Mouse (Mus musculus) retina, postnatal 1 day (tissue): ENCODE measurements around the gene Exoc4.

ENCODE experiments used
- DNase-seq: peaks from one replicate; pipeline ENCODE4 v3.0.0-alpha.2; 2012

Exoc4 gene

GRCm38 (mm10) chr6:33322849-33323248 lies 74.0 kb downstream of the Exoc4 start:
- DNase-seq: no peak

- DNase-seq: no peak
Observed at GRCm38 (mm10) chr6:33323386-33323785, 74.5 kb downstream of the Exoc4 start.

GRCm38 (mm10) chr6:33328326-33328725 lies 79.4 kb downstream of the Exoc4 start:
- DNase-seq: peak; percentile 55

GRCm38 (mm10) chr6:33347088-33347775 lies 98.3 kb downstream of the Exoc4 start:
- peak; percentile 34 for DNase-seq

- no peak for DNase-seq
Observed at GRCm38 (mm10) chr6:33361613-33362012, 112.7 kb downstream of the Exoc4 start.

GRCm38 (mm10) chr6:33380517-33380916 lies 131.6 kb downstream of the Exoc4 start:
- DNase-seq: no peak

GRCm38 (mm10) chr6:33382176-33382575 lies 133.3 kb downstream of the Exoc4 start:
- no peak for DNase-seq

- DNase-seq: peak; percentile 8
Observed at GRCm38 (mm10) chr6:33392020-33392419, 143.1 kb downstream of the Exoc4 start.

GRCm38 (mm10) chr6:33399491-33399890 lies 150.6 kb downstream of the Exoc4 start:
- DNase-seq: peak; percentile 21

GRCm38 (mm10) chr6:33401161-33401560 lies 152.3 kb downstream of the Exoc4 start:
- DNase-seq: no peak

- peak; percentile 46 for DNase-seq
Observed at GRCm38 (mm10) chr6:33405562-33406275, 156.8 kb downstream of the Exoc4 start.

GRCm38 (mm10) chr6:33409586-33409985 lies 160.7 kb downstream of the Exoc4 start:
- DNase-seq: no peak

- no peak for DNase-seq
Observed at GRCm38 (mm10) chr6:33425007-33425406, 176.1 kb downstream of the Exoc4 start.

- DNase-seq: peak; percentile 72
Observed at GRCm38 (mm10) chr6:33431207-33431787, 182.4 kb downstream of the Exoc4 start.

GRCm38 (mm10) chr6:33440508-33440907 lies 191.6 kb downstream of the Exoc4 start:
- DNase-seq: no peak

GRCm38 (mm10) chr6:33453810-33454209 lies 204.9 kb downstream of the Exoc4 start:
- no peak for DNase-seq

- no peak for DNase-seq
Observed at GRCm38 (mm10) chr6:33454354-33454753, 205.5 kb downstream of the Exoc4 start.

GRCm38 (mm10) chr6:33455238-33455637 lies 206.4 kb downstream of the Exoc4 start:
- peak; percentile 15 for DNase-seq

- no peak for DNase-seq
Observed at GRCm38 (mm10) chr6:33464862-33465261, 216.0 kb downstream of the Exoc4 start.

GRCm38 (mm10) chr6:33465392-33465791 lies 216.5 kb downstream of the Exoc4 start:
- peak; percentile 68 for DNase-seq

GRCm38 (mm10) chr6:33466168-33466839 lies 217.4 kb downstream of the Exoc4 start:
- DNase-seq: no peak

- no peak for DNase-seq
Observed at GRCm38 (mm10) chr6:33468480-33468879, 219.6 kb downstream of the Exoc4 start.

GRCm38 (mm10) chr6:33476134-33476533 lies 227.2 kb downstream of the Exoc4 start:
- no peak for DNase-seq
